Mouse (Mus musculus): ENCODE data around the gene Wdr20. TPM values are rescaled to one million over a fixed set of nuclear protein-coding genes. Genes with fewer than 3 reads are reported as not detected.
A peak's percentile ranks its signal among the peaks of the same experiment; 100 is the strongest.

Gene Wdr20
- polyA plus RNA-seq, 1 experiment = 13.1 TPM

DNA sequence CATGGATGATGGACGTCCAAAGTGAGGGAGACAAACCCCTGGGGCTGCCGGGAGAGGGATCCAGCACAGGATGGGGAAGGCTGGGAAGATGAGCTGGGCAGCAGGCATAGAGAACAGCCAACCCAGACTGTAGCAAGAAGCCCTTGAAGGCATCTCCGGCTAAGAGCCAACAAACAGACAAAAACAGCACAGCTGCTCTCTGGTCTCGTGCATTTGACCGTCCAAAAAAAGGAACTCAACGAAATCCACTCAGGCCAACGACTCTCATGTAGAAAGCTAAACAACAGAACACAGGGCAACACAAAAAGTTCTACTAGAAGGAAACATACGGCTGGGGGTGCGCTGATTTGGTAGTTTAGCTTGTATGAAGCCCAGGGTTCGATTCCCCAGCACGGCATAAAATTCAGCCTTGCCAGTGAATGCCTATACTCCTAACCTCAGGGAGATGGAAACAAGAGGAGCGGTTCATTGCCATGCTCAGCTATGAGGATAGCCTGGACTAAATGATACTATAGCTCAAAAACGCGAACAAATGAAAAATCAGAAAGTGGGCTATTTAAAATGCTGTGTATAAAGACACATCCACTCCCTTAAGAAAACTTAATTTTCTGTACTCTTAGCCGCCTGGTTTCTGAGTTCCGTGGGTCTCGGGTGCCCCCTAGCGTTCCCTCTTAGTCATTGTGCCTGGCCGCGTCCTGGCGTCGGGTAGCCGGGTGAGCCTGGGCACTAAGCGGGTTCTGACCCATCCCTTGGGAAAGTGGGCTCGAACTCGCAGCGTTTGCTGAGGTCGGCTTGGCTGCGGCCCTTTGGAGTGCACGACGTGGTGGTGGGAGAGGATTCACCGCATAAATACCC lies 105.7 kb downstream of the Wdr20 start:
- Histone ChIP-seq H3K27me3 (replicated peaks) (peaks cover 5% of the 10 kb centered on the region), H3K4me1 (peaks cover 59% of the 10 kb centered on the region), H3K4me3 (replicated peaks) (peak overlapping the region; percentile 96), H3K36me3 (replicated peaks; ENCODE audit: low read length) (no peaks in the 10 kb centered on the region), H3K9me3 (no peaks in the 10 kb centered on the region)
- TF ChIP-seq GATA1 (IDR thresholded peaks at IDR 0.05; ENCODE audit: borderline replicate concordance, low read length) = no peak
- TF ChIP-seq FLI1 (IDR thresholded peaks at IDR 0.05; ENCODE audit: low read length) = no peak

DNA sequence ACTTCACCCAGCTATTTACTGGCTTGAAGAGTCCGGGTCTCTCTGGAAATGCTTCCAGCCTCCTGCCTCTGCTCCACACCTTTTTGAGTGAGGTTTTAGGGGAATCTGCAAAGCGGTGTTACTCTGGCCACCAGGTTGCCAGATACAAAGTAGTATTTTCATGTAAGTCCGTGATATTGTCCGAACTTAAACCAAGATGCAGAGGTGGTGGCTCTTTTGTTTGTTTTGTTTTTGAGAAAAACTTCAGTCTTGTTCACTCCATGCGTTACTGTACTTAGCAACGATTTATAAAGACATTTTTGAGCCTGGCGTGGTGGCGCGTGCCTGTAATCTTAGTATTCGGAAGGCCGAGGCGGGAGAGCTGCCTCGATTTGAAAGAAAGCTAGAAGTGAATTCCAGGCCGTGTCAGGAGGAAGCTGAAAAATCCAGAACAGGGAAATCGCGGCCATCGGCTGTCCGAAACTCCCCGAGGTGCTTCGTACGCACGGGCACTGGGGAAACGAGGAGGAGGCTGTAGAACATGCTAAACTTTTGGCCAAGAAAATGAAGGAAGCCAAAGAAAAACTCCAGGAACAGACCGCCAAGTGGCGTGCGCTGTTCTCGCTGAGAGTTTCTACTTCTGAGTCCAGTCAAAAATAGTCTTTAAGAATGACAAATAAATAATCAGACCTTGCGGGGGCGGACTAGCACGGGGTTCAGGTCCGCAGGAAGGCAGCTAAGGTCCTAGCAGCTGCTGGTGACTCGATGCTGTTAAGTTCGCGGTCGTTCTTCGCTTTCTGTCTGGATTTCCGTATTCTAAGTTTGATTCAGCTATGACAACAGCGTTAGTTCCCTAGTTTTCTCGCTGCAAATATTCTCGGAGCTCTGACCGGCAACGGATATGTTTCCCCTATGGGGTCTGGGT lies 106.7 kb downstream of the Wdr20 start:
- no peak for TF ChIP-seq FLI1 (IDR thresholded peaks at IDR 0.05; ENCODE audit: low read length)
- no peak for TF ChIP-seq GATA1 (IDR thresholded peaks at IDR 0.05; ENCODE audit: borderline replicate concordance, low read length)
- Histone ChIP-seq H3K9me3 (no peaks in the 10 kb centered on the region), H3K27me3 (replicated peaks) (no peaks in the 10 kb centered on the region), H3K36me3 (replicated peaks; ENCODE audit: low read length) (no peaks in the 10 kb centered on the region), H3K4me3 (replicated peaks) (peak overlapping the region; percentile 96), H3K4me1 (peaks cover 65% of the 10 kb centered on the region)

DNA sequence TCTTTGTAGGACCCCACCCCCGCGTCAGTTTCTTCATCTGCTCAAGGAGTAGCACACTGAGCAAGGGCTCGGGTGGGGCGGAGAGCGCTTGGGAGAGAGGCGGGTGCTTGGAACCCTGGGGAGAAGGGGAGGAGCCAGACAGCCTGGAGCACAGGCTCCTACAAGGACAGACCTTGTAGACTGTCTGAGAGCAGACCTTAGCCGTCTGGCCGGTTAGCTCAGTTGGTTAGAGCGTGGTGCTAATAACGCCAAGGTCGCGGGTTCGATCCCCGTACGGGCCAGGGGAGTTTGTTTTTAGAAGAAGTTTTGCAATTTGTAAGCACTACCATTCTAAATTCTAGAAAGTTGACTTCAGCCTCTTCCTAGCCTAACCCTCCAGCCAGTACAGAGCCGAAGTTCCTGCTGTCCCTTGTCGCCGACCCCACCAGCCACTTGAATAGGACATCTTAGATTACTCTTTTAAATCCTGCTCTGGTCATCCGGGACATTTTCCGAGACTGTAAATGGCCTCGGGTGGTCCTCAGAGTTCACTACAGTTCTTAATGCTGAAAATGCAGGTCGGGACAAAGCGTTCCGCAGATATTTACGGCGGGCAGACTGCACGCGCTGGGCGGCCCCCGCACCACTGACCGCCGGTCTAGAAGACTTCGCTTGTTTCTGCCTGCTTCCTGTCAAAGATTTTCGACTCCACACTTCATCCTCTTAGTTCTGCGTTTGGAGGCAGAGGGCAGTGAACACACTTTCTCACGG lies 107.6 kb downstream of the Wdr20 start:
- Histone ChIP-seq H3K9me3 (no peaks in the 10 kb centered on the region), H3K27me3 (replicated peaks) (no peaks in the 10 kb centered on the region), H3K4me1 (peaks cover 62% of the 10 kb centered on the region), H3K4me3 (replicated peaks) (peak overlapping the region; percentile 96), H3K36me3 (replicated peaks; ENCODE audit: low read length) (no peaks in the 10 kb centered on the region)
- TF ChIP-seq GATA1 (IDR thresholded peaks at IDR 0.05; ENCODE audit: borderline replicate concordance, low read length) = no peak
- TF ChIP-seq FLI1 (IDR thresholded peaks at IDR 0.05; ENCODE audit: low read length) = no peak

DNA sequence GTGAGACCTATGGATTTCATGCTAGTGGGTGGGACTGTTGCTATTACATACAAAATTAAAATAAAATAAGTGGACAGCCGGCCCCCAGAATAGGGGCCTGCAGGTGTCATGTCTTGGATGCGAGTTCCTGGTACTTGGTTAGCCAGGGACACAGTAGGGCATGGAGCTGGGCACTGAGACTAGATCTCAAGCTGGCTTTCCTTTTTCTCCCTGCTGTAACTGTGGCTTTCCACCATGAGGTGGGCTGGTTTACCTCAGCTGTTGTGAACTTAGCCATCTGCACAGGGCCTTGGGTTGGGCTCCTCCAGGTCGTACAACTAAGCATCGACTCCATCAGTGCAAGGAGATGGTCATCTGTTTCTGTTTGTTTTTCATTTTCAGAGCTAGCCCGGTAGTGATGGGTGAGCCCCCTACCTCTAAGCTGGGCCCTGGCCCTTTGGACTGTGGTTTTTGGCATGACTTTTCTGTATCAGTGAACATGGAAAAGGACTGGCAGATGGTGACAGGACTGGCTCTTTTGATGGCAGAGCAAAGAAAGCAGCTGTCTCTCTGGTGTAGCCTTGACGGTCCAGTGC lies 108.5 kb downstream of the Wdr20 start:
- TF ChIP-seq GATA1 (IDR thresholded peaks at IDR 0.05; ENCODE audit: borderline replicate concordance, low read length) = no peak
- TF ChIP-seq FLI1 (IDR thresholded peaks at IDR 0.05; ENCODE audit: low read length) = no peak
- peak overlapping the region; percentile 96 for H3K4me3 ChIP-seq (replicated peaks)

DNA sequence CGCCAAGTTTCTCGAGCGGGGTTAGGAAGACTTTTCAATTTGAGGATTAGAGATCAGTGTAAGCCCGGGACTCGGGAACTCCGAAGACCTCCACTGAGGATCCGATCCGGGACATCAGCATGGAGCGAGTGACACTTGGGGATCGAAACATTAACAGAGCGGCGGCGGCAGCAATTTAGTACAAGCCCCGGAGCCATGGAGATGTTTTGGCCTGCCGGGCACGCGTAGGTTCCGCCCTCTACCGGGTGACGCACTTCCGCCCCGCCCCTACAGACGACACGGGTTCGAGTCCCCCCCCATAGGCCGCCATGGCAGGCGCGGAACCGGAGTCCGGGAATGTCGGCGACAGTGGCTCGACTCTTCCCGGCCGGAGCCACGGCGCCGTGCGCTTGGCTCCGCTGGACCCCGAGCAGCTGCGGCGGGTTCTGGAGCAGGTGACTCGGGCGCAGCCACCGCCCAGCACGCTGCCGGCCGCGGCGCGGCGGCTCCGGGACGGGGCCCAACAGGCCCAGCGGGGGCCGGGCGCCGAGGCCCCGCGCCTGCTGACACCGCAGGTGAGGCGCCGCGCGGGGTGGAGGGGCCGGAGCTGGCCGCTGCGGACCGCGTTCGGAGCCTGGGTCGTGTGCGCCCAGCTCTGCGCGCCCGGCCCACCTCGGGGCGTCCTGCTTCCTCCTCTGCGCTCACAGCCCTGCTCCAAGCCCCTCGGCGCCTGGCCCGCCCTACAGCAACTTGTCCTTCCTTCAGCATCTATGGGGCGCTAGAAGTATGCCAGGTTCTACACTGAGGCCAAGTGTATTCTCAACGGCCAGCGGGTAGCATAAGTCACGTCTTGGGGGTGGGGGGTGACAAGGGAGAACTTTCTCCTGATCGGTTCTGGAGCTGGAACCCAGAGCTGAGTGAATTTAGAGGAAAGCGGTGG lies 112.5 kb downstream of the Wdr20 start, which contains the start of gene Zfp839:
Zfp839 (plus strand) TSS at position 244 of the 919 bp plus-strand sequence.
- Histone ChIP-seq H3K36me3 (replicated peaks; ENCODE audit: low read length) (peaks cover 18% of the 10 kb centered on the region), H3K27me3 (replicated peaks) (no peaks in the 10 kb centered on the region), H3K4me3 (replicated peaks) (peak within 1 kb of the TSS; percentile 96), H3K4me1 (peaks cover 73% of the 10 kb centered on the region), H3K9me3 (no peaks in the 10 kb centered on the region)
- TF ChIP-seq FLI1 (IDR thresholded peaks at IDR 0.05; ENCODE audit: low read length) = no peak
- no peak for TF ChIP-seq GATA1 (IDR thresholded peaks at IDR 0.05; ENCODE audit: borderline replicate concordance, low read length)

More for the DNA sequence above, 108.5 kb downstream of the Wdr20 start:
- H3K27me3 ChIP-seq (replicated peaks) = no peaks in the 10 kb centered on the region
- peaks cover 65% of the 10 kb centered on the region for H3K4me1 ChIP-seq
- H3K36me3 ChIP-seq (replicated peaks; ENCODE audit: low read length) = no peaks in the 10 kb centered on the region
- no peaks in the 10 kb centered on the region for H3K9me3 ChIP-seq

DNA sequence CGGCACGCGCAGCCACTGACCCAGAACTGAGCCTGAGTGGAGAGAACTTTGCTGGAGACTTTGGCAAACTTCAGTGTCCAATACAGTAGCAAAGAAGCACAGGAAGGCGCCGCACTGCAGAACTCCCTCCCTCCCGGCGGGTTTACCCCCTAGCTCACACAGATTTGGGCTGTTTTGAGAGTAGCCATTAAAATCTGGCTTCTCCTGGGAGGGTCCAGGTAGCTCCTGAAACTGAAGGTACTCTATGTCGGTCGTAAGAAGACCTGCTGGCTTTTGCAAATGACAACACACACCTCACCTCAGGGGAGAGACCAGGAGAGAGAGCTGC lies 113.1 kb downstream of the Wdr20 start:
- peak overlapping the region; percentile 96 for H3K4me3 ChIP-seq (replicated peaks)
- peaks cover 74% of the 10 kb centered on the region for H3K4me1 ChIP-seq
- no peaks in the 10 kb centered on the region for H3K9me3 ChIP-seq
- peaks cover 25% of the 10 kb centered on the region for H3K36me3 ChIP-seq (replicated peaks; ENCODE audit: low read length)
- no peaks in the 10 kb centered on the region for H3K27me3 ChIP-seq (replicated peaks)
- TF ChIP-seq GATA1 (IDR thresholded peaks at IDR 0.05; ENCODE audit: borderline replicate concordance, low read length) (no peak), FLI1 (IDR thresholded peaks at IDR 0.05; ENCODE audit: low read length) (no peak)

DNA sequence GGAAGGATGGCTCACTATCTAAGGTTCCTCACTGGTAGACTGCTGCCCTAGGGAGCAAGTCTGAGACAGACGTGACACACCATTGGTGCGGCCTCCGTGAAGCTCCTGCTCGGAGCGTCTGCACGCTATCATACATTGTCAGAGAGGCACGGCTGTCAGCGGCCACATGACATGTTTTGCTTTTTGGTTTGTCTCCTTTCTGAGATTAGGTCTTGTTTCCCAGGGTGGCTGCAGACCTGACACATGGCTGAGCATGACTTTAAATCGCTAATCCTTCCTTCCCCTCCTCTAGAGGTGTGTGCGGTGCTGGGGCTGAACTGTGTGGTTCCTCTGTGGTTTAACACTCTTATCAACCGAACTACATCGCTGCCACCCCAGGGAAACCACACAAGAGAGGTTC lies 113.7 kb downstream of the Wdr20 start:
- peak overlapping the region; percentile 96 for H3K4me3 ChIP-seq (replicated peaks)
- TF ChIP-seq GATA1 (IDR thresholded peaks at IDR 0.05; ENCODE audit: borderline replicate concordance, low read length) (no peak), FLI1 (IDR thresholded peaks at IDR 0.05; ENCODE audit: low read length) (no peak)
- no peaks in the 10 kb centered on the region for H3K9me3 ChIP-seq
- H3K36me3 ChIP-seq (replicated peaks; ENCODE audit: low read length) = peaks cover 29% of the 10 kb centered on the region
- peaks cover 74% of the 10 kb centered on the region for H3K4me1 ChIP-seq
- H3K27me3 ChIP-seq (replicated peaks) = no peaks in the 10 kb centered on the region

DNA sequence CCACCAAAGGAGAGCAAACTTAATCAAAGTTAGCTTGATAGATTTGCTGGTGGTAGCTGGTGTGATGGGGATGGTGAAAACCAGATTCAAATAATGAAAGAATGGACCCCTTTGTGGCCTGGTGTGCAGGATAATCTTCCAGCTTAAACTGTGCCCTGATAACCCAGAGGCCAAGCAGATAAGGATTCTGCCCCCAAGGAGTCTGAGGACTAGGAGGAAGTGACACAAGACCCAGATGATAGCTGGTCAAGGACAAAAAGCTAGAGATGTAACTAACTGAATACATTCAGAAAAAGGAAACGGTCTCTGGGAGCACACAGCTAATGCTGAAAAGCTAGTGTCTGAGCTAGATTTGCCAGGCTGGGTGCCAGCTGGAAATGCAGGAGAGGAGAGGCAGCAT lies 114.2 kb downstream of the Wdr20 start:
- TF ChIP-seq GATA1 (IDR thresholded peaks at IDR 0.05; ENCODE audit: borderline replicate concordance, low read length) = no peak
- TF ChIP-seq FLI1 (IDR thresholded peaks at IDR 0.05; ENCODE audit: low read length) = no peak
- Histone ChIP-seq H3K36me3 (replicated peaks; ENCODE audit: low read length) (peaks cover 34% of the 10 kb centered on the region), H3K4me1 (peaks cover 74% of the 10 kb centered on the region), H3K27me3 (replicated peaks) (no peaks in the 10 kb centered on the region), H3K9me3 (no peaks in the 10 kb centered on the region), H3K4me3 (replicated peaks) (peak overlapping the region; percentile 96)

Other genes with a start within 250 kb of the Wdr20 start
- gene Dync1h1, start 136.5 kb upstream of the Wdr20 start, polyA plus RNA-seq (2012; ENCODE audit: insufficient read depth, low replicate concordance) = 119 and 280 TPM in 2 replicates
- gene 1700001K19Rik, start 55.3 kb upstream of the Wdr20 start, polyA plus RNA-seq (2012; ENCODE audit: insufficient read depth, low replicate concordance) = not detected in 2 replicates
- gene Hsp90aa1, start 35.2 kb upstream of the Wdr20 start, polyA plus RNA-seq (2012; ENCODE audit: insufficient read depth, low replicate concordance) = 14.0 and 99.4 TPM in 2 replicates
- 2.1 and 2.3 TPM in 2 replicates for gene Mok, start 103.0 kb downstream of the Wdr20 start, polyA plus RNA-seq (2012; ENCODE audit: insufficient read depth, low replicate concordance)
- 1.0 and 4.3 TPM in 2 replicates for gene Zfp839, start 112.3 kb downstream of the Wdr20 start, polyA plus RNA-seq (2012; ENCODE audit: insufficient read depth, low replicate concordance)
- gene Cinp, start 151.2 kb downstream of the Wdr20 start, polyA plus RNA-seq (2012; ENCODE audit: insufficient read depth, low replicate concordance) = 11.5 and 21.2 TPM in 2 replicates
- gene Tecpr2, start 151.3 kb downstream of the Wdr20 start, polyA plus RNA-seq (2012; ENCODE audit: insufficient read depth, low replicate concordance) = 4.0 and 4.3 TPM in 2 replicates
- 3.6 and 7.0 TPM in 2 replicates for gene Ankrd9, start 241.1 kb downstream of the Wdr20 start, polyA plus RNA-seq (2012; ENCODE audit: insufficient read depth, low replicate concordance)